Mouse (Mus musculus) heart, postnatal 10 days (tissue): ENCODE measurements around the gene Ubqln3. TPM values are rescaled to one million over a fixed set of nuclear protein-coding genes. Genes with fewer than 3 reads are reported as not detected.

Experiments
- DNase-seq, 2 experiments: peaks; one replicate each; pipeline ENCODE4 v3.0.0; 2021
- intact Hi-C: fragments of 180-260 bp; cut with DNase I; formaldehyde crosslinking; loops from one replicate; pipeline ENCODE4 v1.15.1; 2025
- total RNA-seq, 2 experiments: library from RNA; stranded (reverse); gene quantifications; 2 replicates each; pipeline ENCODE4 v1.2.3; 2021

Ubqln3 gene
- total RNA-seq, result not detected

DNA sequence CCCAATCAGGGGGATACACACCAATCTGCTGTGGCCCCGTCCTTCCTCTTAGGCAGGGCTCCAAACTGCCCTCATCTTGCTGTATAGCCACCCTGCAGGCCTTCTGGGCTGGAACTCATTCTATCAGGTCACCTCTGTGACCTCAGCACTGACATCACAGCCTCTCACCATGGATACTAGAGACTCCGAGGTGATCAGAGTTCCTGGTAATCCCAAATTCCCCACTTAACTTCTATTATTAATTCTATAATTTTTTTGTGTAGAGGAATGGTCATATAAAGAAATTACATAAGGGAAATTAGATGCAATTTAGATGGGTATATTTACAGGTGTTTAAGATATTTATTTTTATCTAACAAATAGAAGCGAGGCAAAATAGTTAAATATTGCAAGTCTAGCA, at the start of gene Ubqln3:
TSS of gene Ubqln3 (minus strand) at position 101 of the 400 bp plus-strand sequence.
- intact Hi-C loops, result no loop called here
- DNase-seq, result no peak

DNA sequence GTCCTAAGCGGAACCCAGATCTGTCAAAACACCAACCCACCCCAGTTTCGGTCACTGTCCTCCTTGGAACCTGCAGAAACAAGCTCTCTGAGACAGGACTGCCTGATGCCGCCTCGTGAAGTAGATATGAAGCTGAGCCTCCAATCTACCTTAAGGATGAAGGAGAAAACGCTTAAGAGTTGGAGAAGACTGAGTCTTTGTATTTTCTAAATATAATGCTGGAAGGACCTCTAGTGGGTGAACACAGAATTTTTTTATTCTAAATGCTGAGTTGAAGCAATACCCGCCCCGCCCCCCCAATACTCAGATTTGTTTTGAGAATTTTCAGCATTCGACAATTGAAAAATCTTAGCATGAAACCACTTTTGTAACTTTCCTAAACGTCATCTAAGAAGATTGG, 48.2 kb upstream of the Ubqln3 start:
- intact Hi-C loops, result no loop called here
- DNase-seq, result no peak

DNA sequence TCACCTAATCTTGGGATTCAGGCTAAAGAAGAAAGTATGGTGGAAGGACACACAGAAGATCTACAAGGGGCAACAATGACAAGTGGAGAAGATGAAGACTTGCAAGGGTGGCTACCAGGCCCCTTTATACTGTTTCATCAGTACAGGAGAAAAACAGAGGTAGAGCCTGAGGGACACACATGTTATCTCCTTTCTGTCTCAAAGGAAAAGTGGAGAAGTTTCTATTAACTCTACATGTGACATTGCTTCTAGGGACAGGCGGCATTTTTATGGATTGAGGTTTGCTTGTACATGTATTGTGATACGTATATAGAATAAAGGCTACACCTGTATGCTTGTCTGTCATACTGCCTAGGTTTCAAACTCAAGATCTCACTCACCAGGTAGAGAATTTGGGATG, 40.2 kb upstream of the Ubqln3 start, which contains the start of gene Olfr648:
TSS of gene Olfr648 (minus strand) at position 101 of the 400 bp plus-strand sequence.
- no peak for DNase-seq
- intact Hi-C loops, result no loop called here

DNA sequence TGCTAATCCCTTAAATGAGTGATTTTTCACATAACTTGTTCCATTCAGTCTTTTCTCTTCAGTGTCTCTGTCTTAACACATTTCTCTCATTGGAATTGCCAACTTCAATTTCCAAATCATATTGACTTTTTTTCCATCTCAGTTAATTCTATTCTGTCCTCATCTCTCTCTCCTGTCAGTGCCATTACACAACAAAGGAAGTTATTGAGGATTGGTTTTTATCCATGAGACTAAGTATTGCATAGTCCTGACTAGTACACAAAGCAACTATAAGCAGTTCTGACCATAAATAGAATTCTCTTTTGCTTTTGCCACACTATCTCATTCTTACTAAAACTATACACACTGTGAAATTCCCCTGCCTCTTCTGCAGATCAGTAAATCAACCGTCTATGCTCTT, 36.0 kb upstream of the Ubqln3 start:
- no peak for DNase-seq
- intact Hi-C loops, result no loop called here

DNA sequence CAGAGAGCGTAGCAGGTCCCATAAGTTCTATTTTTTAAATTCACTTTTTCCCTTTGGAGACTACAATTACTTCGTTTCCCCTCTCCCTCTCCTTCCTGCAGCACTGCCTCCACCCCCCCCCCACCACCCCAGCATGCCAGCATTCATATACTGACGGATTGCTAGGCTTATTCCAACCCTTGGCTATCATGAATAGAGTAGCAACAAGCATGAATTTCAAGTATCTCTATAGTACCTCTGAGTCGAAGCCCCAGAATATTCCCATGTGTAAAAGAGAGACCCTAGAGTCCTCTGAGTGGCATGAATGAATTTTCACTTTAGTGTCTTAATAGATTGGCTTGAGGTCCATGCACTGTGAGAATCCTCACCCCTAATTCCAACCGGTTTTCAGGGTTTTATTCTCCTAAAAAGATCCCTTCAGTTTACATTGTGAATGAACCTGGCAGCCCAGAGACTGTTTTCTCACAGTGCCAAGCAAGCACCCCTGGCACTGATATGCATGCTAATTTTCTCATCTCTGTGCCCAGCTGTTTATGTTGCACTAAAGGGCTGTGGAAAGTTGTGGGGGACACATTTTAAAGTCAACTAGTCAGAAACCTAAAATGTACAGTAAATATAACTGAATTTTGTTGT, 35.5 kb upstream of the Ubqln3 start:
- intact Hi-C loops, result no loop called here

DNA sequence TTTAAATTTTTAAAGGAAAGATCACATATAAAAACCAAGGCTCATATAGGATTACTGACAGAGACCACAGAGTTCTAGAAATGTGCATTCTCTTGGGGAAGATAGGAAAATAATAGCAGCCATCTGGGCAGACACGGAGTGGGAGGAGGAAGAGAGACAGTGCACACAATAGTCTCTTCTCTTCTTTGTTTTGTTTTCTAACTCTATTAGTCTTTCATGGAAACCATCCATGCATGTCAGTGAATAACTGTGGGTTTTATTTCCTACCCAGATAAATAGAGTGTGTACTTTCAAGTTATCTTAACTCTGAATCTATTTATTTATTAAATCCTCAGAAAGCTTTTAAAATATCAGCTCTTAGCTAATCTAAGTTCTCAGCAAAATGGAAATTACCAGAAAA, 32.0 kb upstream of the Ubqln3 start:
- no peak for DNase-seq
- intact Hi-C loops, result no loop called here

More for the DNA sequence above, 35.5 kb upstream of the Ubqln3 start:
- DNase-seq, result no peak

DNA sequence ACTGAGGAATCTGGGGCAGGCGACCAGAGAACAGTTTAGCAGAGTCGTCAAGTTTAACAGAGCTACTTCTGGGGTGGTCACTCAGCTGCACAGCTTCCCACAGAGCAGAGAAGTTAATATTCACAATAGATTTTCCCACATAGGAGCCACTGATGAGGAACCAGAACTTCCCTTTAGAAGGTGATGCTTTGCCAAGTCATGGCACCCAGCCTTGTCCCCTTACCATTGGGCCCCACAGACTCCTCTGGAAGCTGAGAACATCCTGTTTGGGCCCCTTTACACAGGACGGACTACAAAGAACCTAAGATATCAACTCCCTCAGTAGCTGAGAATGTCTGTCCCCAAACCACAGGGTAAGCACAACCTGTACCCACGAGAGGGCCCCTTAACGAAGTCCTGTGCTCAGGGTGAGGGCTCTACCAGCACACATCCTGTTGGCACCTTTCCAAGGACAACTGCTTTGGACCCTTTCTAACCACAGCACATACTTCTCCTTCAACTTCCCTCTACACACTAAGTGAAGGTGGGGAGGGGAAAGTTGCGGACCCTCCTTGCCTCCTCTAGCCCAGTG, 26.6 kb upstream of the Ubqln3 start:
- intact Hi-C loops, result no loop called here
- DNase-seq, result no peak

DNA sequence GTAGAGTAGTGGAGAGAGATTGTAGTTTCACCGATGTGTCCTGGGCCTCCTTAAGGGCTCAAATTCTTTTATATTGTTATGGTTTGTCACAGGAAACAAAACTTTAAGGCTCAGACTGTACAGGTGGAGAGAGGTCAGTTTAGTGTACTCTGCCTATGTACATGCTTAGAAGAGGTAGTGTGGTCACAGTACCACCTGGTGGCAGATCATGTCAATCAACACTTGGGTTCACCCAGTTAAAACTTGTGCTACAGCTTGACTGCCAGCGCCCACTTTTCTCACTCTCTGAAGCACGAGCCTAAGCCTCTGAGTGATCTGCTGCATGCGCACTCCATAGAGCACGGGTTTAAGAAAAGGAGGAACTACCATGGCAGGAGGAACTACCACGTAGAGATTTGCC, 24.0 kb upstream of the Ubqln3 start:
- intact Hi-C loops, result no loop called here

DNA sequence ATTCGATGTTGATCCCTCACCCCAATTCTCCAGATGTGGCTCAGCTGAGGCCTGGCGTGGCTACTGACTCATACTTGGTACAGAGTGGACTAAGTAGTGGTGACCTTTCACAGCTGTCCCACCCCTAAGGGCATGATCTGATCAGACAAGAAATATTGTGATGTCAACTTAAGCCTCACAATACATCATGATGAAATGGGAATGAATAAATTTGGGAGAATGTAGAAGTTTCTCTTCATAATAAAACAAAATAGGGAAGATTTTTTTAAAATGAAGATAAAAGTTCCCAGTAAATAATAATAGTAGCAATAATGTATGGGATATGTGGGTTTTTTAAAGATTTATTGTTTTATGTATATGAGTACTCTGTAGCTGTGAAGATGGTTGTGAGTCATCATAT, 7.4 kb upstream of the Ubqln3 start, which contains the start of gene Ubqlnl:
TSS of gene Ubqlnl (minus strand) at position 101 of the 400 bp plus-strand sequence.
- intact Hi-C loops, result no loop called here
- no peak for DNase-seq

More for the DNA sequence above, 24.0 kb upstream of the Ubqln3 start:
- DNase-seq, result no peak

DNA sequence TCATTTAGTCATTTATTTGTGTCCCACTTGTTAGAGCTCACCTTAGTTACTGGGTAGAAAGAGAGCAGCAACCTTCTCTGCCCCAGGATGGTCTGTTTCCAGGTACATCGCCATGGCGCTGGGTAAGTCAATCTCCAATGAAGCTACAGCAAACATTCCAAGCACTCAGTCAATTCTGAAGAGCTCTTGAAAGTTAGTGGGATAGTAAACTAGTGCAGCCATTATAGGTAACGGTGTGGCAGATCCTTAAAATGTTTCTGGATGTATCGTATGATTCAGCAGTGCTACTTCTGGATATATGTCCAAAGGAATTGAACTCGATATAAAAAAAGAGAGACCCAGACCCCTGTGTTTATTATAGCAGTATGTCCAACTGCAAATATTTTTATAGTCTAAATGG, 5.8 kb downstream of the Ubqln3 start, which contains the start of gene Olfr643:
TSS of gene Olfr643 (minus strand) at position 101 of the 400 bp plus-strand sequence.
- intact Hi-C loops, result no loop called here
- no peak for DNase-seq

DNA sequence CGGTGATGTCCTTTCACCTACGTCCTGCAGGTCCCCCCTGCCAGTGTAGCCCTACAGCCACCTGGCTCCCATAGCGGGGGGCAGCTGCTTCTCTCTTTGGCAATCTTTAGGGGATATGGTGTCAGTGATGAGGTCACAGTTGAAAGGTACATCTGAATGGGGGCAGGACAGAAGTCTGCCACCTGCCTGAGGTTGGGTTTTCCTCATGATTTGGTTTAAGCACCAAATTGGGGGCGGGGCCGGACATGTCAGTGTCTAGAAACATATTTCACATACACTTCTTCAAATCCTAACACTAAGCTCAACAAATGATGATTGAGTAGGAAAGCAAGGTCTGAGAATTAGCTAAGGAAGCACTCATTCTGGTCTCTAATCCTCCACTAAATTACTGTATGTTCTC, 13.4 kb downstream of the Ubqln3 start, which contains the start of gene Ubqln5:
TSS of gene Ubqln5 (minus strand) at position 101 of the 400 bp plus-strand sequence.
- DNase-seq, result no peak
- intact Hi-C loops, result no loop called here

DNA sequence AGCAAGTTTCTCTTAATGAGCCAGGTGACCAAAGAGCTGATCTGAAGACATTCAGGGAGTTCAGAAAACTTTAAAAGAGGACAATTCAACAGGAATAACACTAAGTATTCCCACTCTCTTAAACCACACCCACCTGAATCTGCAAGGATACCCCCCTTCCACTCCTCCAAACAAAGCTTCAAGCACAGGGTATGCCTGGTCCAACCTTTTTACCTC, 38.4 kb downstream of the Ubqln3 start, which contains the start of gene Olfr646:
TSS of gene Olfr646 (plus strand) at position 117 of the 216 bp plus-strand sequence.
- intact Hi-C loops, result no loop called here
- no peak for DNase-seq

DNA sequence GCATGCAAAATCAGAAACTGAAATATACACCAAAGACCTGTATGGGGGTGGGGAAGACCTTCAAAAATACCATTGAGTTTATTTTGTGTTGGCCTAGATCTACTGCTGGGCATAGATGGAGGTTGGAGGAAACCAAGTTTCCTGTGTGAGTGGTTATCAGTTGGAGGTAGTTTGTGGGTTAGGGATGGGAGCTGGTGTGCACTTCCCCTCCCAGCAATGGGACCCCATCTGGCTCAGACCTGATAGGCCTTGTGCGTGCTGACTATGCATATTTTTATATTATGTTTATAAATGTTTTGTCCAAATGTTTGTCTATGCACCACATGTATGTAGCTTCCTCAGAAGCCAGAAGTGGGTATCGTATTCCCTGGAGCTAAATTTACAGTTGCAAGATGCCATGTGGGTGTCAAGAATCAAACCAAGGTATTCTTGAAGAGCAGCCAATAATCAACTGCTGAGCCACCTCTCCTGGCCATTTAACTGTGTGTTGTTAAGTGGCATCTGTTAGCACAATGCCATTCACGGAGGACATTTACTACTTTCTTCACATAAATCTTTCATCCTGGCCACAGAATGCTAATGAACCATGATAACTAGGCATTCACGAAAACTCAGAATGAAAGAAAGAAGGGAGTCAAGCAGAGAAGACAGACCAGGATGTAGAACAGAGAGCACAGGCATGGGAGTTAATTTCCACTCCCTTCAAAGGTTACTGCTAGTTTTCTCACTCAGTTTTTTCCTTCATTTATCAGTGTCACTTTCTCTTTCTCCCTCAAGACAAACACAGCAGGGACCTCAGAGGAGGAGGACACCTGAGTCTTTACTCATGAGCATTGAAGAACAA, 38.9 kb downstream of the Ubqln3 start:
- intact Hi-C loops, result no loop called here
- no peak for DNase-seq

Other genes with a start within 250 kb of the Ubqln3 start
- gene Olfr64, start 248.8 kb downstream of the Ubqln3 start, total RNA-seq, result not detected
- not detected for gene Olfr65, start 239.8 kb downstream of the Ubqln3 start, total RNA-seq
- gene Olfr631, start 214.5 kb downstream of the Ubqln3 start, total RNA-seq, result not detected
- not detected for gene Olfr632, start 208.9 kb downstream of the Ubqln3 start, total RNA-seq
- not detected for gene Olfr633, start 198.8 kb downstream of the Ubqln3 start, total RNA-seq
- not detected for gene Olfr635, start 172.1 kb downstream of the Ubqln3 start, total RNA-seq
- gene Olfr638, start 144.5 kb downstream of the Ubqln3 start, total RNA-seq, result not detected
- gene Olfr639, start 126.0 kb downstream of the Ubqln3 start, total RNA-seq, result not detected
- gene Olfr640, start 117.7 kb downstream of the Ubqln3 start, total RNA-seq, result not detected
- not detected for gene Olfr641, start 107.8 kb downstream of the Ubqln3 start, total RNA-seq
- gene Olfr642, start 90.6 kb downstream of the Ubqln3 start, total RNA-seq, result not detected
- gene 4930516K23Rik, start 81.8 kb downstream of the Ubqln3 start, total RNA-seq, result not detected
- not detected for gene Olfr644, start 71.4 kb downstream of the Ubqln3 start, total RNA-seq
- gene Olfr645, start 57.8 kb downstream of the Ubqln3 start, total RNA-seq, result not detected
- gene Olfr646, start 38.4 kb downstream of the Ubqln3 start, total RNA-seq, result not detected
- gene Ubqln5, start 13.5 kb downstream of the Ubqln3 start, total RNA-seq, result not detected
- not detected for gene Olfr643, start 5.9 kb downstream of the Ubqln3 start, total RNA-seq
- gene Ubqlnl, start 7.3 kb upstream of the Ubqln3 start, total RNA-seq, result not detected
- gene Olfm5, start 21.6 kb upstream of the Ubqln3 start, total RNA-seq, result not detected
- gene Olfr648, start 40.1 kb upstream of the Ubqln3 start, total RNA-seq, result not detected
- gene Olfr649, start 52.7 kb upstream of the Ubqln3 start, total RNA-seq, result not detected
- 1 to 10 TPM in 1 of 2 experiments, under 1 TPM in 1; 0.45 to 1.7 TPM for gene Trim6, start 75.5 kb upstream of the Ubqln3 start, total RNA-seq
- gene Trim34a, start 101.2 kb upstream of the Ubqln3 start, total RNA-seq, result 1 to 10 TPM; 3.9 to 4.8 TPM
- gene Trim5, start 144.8 kb upstream of the Ubqln3 start, total RNA-seq, result 1 to 10 TPM; 2.2 to 3.4 TPM
- 1 to 10 TPM; 7.0 to 7.2 TPM for gene Trim12a, start 172.2 kb upstream of the Ubqln3 start, total RNA-seq
- gene Trim34b, start 186.2 kb upstream of the Ubqln3 start, total RNA-seq, result under 1 TPM; 0.26 to 0.35 TPM
- gene Trim12c, start 210.1 kb upstream of the Ubqln3 start, total RNA-seq, result 1 to 10 TPM; 4.5 to 4.9 TPM
- gene Trim30b, start 226.6 kb upstream of the Ubqln3 start, total RNA-seq, result not detected